In genomic region chr5:66559591-66560175, GRCm38 (mm10) we compare ENCODE assay signal across 8 mouse cellular contexts. TPM values are rescaled to one million over a fixed set of nuclear protein-coding genes. Genes with fewer than 3 reads are reported as not detected.
A peak's percentile ranks its signal among the peaks of the same experiment; 100 is the strongest.
DNase-seq lines count a peak whose midpoint lies in the region; ATAC-seq lines count a peak whose summit lies in the region.

No protein-coding gene starts in this region.

- intact Hi-C loops in gastrocnemius, postnatal 14 days (cut with DNase I; ENCODE audit: low total_unique reads) = no loop called here

- ATAC-seq in megakaryocyte-erythroid progenitor cell, adult 5-6 weeks (replicated peaks; ENCODE audit: low FRiP score, low TSS enrichment, poor library complexity, severe bottlenecking) = no peak

- DNase-seq in gastrocnemius, postnatal 14 days = peak; percentile 39
- DNase-seq in gastrocnemius, adult 18-20 months (ENCODE audit: low spot score) = no peak
- DNase-seq in ZHBTc4 (ENCODE audit: low read depth, low spot score) = peak; percentile 31
- DNase-seq in heart, adult 8-10 months (ENCODE audit: low spot score) = peak; percentile 60
- peak; percentile 17 to 30 for DNase-seq in kidney, postnatal 4 days
- DNase-seq in frontal cortex, postnatal 10 days (ENCODE audit: low spot score in 2 of 2) = no peak
- DNase-seq in layer of hippocampus, adult 18-20 months (ENCODE audit: low spot score in 2 of 2) = no peak

RNA-seq across cellular contexts. Expression of gene Apbb2, which starts 58.9 kb away (rescaled TPM):
- total RNA-seq in gastrocnemius, postnatal 14 days (2021) = 10 to 100 TPM; 41.0 to 48.3 TPM
- 10 to 100 TPM; 37.4 to 40.4 TPM for total RNA-seq in gastrocnemius, adult 18-20 months (2021)
- 10 to 100 TPM; 36.6 to 56.3 (median 46.4) TPM for total RNA-seq in heart, adult 8-10 months (2022)
- 2.4 and 2.5 TPM in 2 replicates for total RNA-seq in megakaryocyte-erythroid progenitor cell, adult 5-6 weeks (2014; fragmentation: Nextera tagmentation)
- 1.9 TPM in 1 of 2 replicates, not detected in the other for total RNA-seq in megakaryocyte-erythroid progenitor cell, adult 5-6 weeks (2017)
- 10 to 100 TPM; 55.9 to 59.5 TPM for total RNA-seq in layer of hippocampus, adult 18-20 months (2021)

Comparison
In these comparisons a context has a peak if more than half of its experiments do, and no peak if none do; other contexts are left out.
1. DNase-seq: peak in gastrocnemius, postnatal 14 days (single experiment), ZHBTc4 (single experiment), heart, adult 8-10 months (single experiment) and kidney, postnatal 4 days (2 of 2); none in gastrocnemius, adult 18-20 months (single experiment), frontal cortex, postnatal 10 days (0 of 2) and layer of hippocampus, adult 18-20 months (0 of 2).
2. RNA of gene Apbb2, which starts 58.9 kb away (total RNA-seq): 55.9 to 59.5 TPM in layer of hippocampus, adult 18-20 months, 41.0 to 48.3 TPM in gastrocnemius, postnatal 14 days, 36.6 to 56.3 TPM in heart, adult 8-10 months and 37.4 to 40.4 TPM in gastrocnemius, adult 18-20 months; 1.9 to 2.5 TPM in megakaryocyte-erythroid progenitor cell, adult 5-6 weeks; every median in the first group is over 10 times any median in the second.